Mouse (Mus musculus) liver, postnatal 0 days (tissue): ENCODE measurements at regions not wholly inside any gene's neighbourhood (a gene's known extent, or its start where the extent isn't known, plus 50 kb on each side); places are given as distances from the start of the nearest gene placed in this dataset.

Experiments
- ATAC-seq: fragments of 200-750 bp; cut with Nextera tagmentation; 2 replicates; pipeline ENCODE4 v1.8.0; 2017; ENCODE audit warnings: mild to moderate bottlenecking, moderate library complexity
- DNase-seq: peaks from one replicate; pipeline ENCODE4 v3.0.0-alpha.2; 2016
- H3K27ac ChIP-seq: fragments of 300-500 bp; sonication (generic); 2 replicates; pipeline ENCODE4 v1.5.1; 2014; ENCODE audit warnings: antibody characterized with exemption, moderate library complexity, mild to moderate bottlenecking, low read depth
- H3K27me3 ChIP-seq: fragments of 300-500 bp; sonication (generic); 2 replicates; pipeline ENCODE4 v1.6.1; 2014; ENCODE audit warnings: low read length, control low read depth, mixed read lengths; ENCODE audit not compliant: insufficient read depth
- H3K36me3 ChIP-seq: fragments of 300-500 bp; sonication (generic); replicated peaks from 2 replicates; pipeline ENCODE4 v1.6.1; 2014; ENCODE audit warnings: mild to moderate bottlenecking, control low read depth, low read length, moderate library complexity, mixed read lengths; ENCODE audit not compliant: insufficient read depth
- H3K4me1 ChIP-seq: fragments of 300-500 bp; sonication (generic); 2 replicates; pipeline ENCODE4 v1.6.1; 2014; ENCODE audit warnings: antibody characterized with exemption, mild to moderate bottlenecking, control low read depth; ENCODE audit not compliant: insufficient read depth
- H3K4me2 ChIP-seq: fragments of 300-500 bp; sonication (generic); 2 replicates; pipeline ENCODE4 v1.6.1; 2014; ENCODE audit warnings: low read depth, mild to moderate bottlenecking, low read length, moderate library complexity, mixed read lengths
- H3K4me3 ChIP-seq: fragments of 300-500 bp; sonication (generic); 2 replicates; pipeline ENCODE4 v1.5.1; 2014; ENCODE audit warnings: low read depth, low read length
- H3K9ac ChIP-seq: fragments of 300-500 bp; sonication (generic); replicated peaks from 2 replicates; pipeline ENCODE4 v1.6.1; 2014; ENCODE audit warnings: mild to moderate bottlenecking, moderate library complexity
- H3K9me3 ChIP-seq: fragments of 300-500 bp; sonication (generic); 2 replicates; pipeline ENCODE4 v1.6.1; 2016; ENCODE audit warnings: mild to moderate bottlenecking, control low read depth, low read length, mixed read lengths
- CTCF ChIP-seq: sonication (generic); IDR thresholded peaks from 2 replicates; pipeline ENCODE4 v1.5.1; 2016; ENCODE audit warnings: antibody characterized with exemption, low read depth
- EP300 ChIP-seq: IDR thresholded peaks from 2 replicates; pipeline ENCODE4 v1.6.1; 2016; ENCODE audit warnings: antibody characterized with exemption, low read depth, mild to moderate bottlenecking
- WGBS: fragments of 180-500 bp; shearing (Covaris S2); extraction: QIAGEN DNeasy Blood & Tissue Kit; methylation state at CpG from one replicate; pipeline ENCODE4 v1.1.7; 2014; ENCODE audit not compliant: insufficient replicate concordance; 5-methylcytosine and 5-hydroxymethylcytosine counted together

- Histone ChIP-seq H3K27me3 (no peaks in the 10 kb centered on the region), H3K4me2 (no peak overlapping the region), H3K36me3 (no peaks in the 10 kb centered on the region), H3K4me1 (no peaks in the 10 kb centered on the region), H3K4me3 (no peak overlapping the region), H3K27ac (no peak overlapping the region), H3K9me3 (no peaks in the 10 kb centered on the region), H3K9ac (no peak overlapping the region)
- TF ChIP-seq EP300 (no peak), CTCF (no peak)
- no peak for ATAC-seq
- 86% methylated on average over 6 of the region's 6 CpGs for WGBS
- DNase-seq, result no peak
Observed at GRCm38 (mm10) chr11:33027121-33027520, 120.1 kb downstream of the Fgf18 start.

- Histone ChIP-seq H3K27me3 (no peaks in the 10 kb centered on the region), H3K27ac (no peak overlapping the region), H3K4me3 (no peak overlapping the region), H3K36me3 (no peaks in the 10 kb centered on the region), H3K9ac (no peak overlapping the region), H3K9me3 (no peaks in the 10 kb centered on the region), H3K4me1 (no peaks in the 10 kb centered on the region), H3K4me2 (no peak overlapping the region)
- TF ChIP-seq EP300, result no peak
- no peak for TF ChIP-seq CTCF
- WGBS, result 83% methylated on average over 17 of the region's 17 CpGs
- DNase-seq (no peak), ATAC-seq (no peak)
Observed at GRCm38 (mm10) chr11:33013229-33014185, 133.7 kb downstream of the Fgf18 start.

GRCm38 (mm10) chr11:33012384-33013160, 134.6 kb downstream of the Fgf18 start:
- no peaks in the 10 kb centered on the region for H3K36me3 ChIP-seq
- H3K4me2 ChIP-seq, result no peak overlapping the region
- no peak overlapping the region for H3K4me3 ChIP-seq
- H3K27ac ChIP-seq, result no peak overlapping the region
- no peaks in the 10 kb centered on the region for H3K4me1 ChIP-seq
- H3K9ac ChIP-seq, result no peak overlapping the region
- H3K9me3 ChIP-seq, result no peaks in the 10 kb centered on the region
- ATAC-seq, result no peak
- H3K27me3 ChIP-seq, result no peaks in the 10 kb centered on the region
- TF ChIP-seq CTCF (no peak), EP300 (no peak)
- no peak for DNase-seq
- WGBS, result 66% methylated on average over 14 of the region's 14 CpGs

GRCm38 (mm10) chr11:33008611-33009010, 138.6 kb downstream of the Fgf18 start:
- H3K36me3 ChIP-seq, result no peaks in the 10 kb centered on the region
- TF ChIP-seq CTCF, result no peak
- no peak for TF ChIP-seq EP300
- DNase-seq (no peak), ATAC-seq (no peak)
- H3K27ac ChIP-seq, result no peak overlapping the region
- no peaks in the 10 kb centered on the region for H3K27me3 ChIP-seq
- no peak overlapping the region for H3K9ac ChIP-seq
- H3K4me1 ChIP-seq, result no peaks in the 10 kb centered on the region
- H3K4me3 ChIP-seq, result no peak overlapping the region
- H3K4me2 ChIP-seq, result no peak overlapping the region
- no peaks in the 10 kb centered on the region for H3K9me3 ChIP-seq

GRCm38 (mm10) chr11:33007826-33008530, 139.2 kb downstream of the Fgf18 start:
- no peaks in the 10 kb centered on the region for H3K4me1 ChIP-seq
- no peak overlapping the region for H3K9ac ChIP-seq
- no peaks in the 10 kb centered on the region for H3K36me3 ChIP-seq
- no peak for DNase-seq
- H3K4me3 ChIP-seq, result no peak overlapping the region
- H3K4me2 ChIP-seq, result no peak overlapping the region
- no peaks in the 10 kb centered on the region for H3K27me3 ChIP-seq
- TF ChIP-seq EP300 (no peak), CTCF (no peak)
- H3K27ac ChIP-seq, result no peak overlapping the region
- 72% methylated on average over 11 of the region's 11 CpGs for WGBS
- no peak for ATAC-seq
- H3K9me3 ChIP-seq, result no peaks in the 10 kb centered on the region

GRCm38 (mm10) chr11:33007366-33007765, 139.8 kb downstream of the Fgf18 start:
- H3K36me3 ChIP-seq, result no peaks in the 10 kb centered on the region
- no peaks in the 10 kb centered on the region for H3K9me3 ChIP-seq
- H3K4me3 ChIP-seq, result no peak overlapping the region
- no peak overlapping the region for H3K27ac ChIP-seq
- H3K4me2 ChIP-seq, result no peak overlapping the region
- no peak overlapping the region for H3K9ac ChIP-seq
- TF ChIP-seq CTCF (no peak), EP300 (no peak)
- no peak for DNase-seq
- H3K27me3 ChIP-seq, result no peaks in the 10 kb centered on the region
- ATAC-seq, result no peak
- H3K4me1 ChIP-seq, result no peaks in the 10 kb centered on the region
- 77% methylated on average over 6 of the region's 6 CpGs for WGBS
